Mouse (Mus musculus) C2C12 (cell line): Measurements from ENCODE around the gene BC003965.

ENCODE experiments used
- CTCF ChIP-seq: IDR thresholded peaks from one replicate; pipeline ENCODE4 v1.5.1; 2011; ENCODE audit not compliant: control insufficient read depth, insufficient read depth, insufficient read length
- MYOD1 ChIP-seq: IDR thresholded peaks from one replicate; pipeline ENCODE4 v1.6.1; 2011; ENCODE audit warnings: low read depth; ENCODE audit not compliant: control insufficient read depth, insufficient read length
- MYOG ChIP-seq: IDR thresholded peaks from one replicate; pipeline ENCODE4 v1.6.1; 2011; ENCODE audit not compliant: control insufficient read depth, insufficient read length; ENCODE audit errors: extremely low read depth
- USF1 ChIP-seq: IDR thresholded peaks from one replicate; pipeline ENCODE4 v1.6.1; 2011; ENCODE audit warnings: low read depth, mild to moderate bottlenecking, control low read depth, moderate library complexity

GRCm38 (mm10) chr17:25221821-25222503 is 37.6 kb downstream of the BC003965 start:
- TF ChIP-seq CTCF (no peak), MYOD1 (no peak), MYOG (no peak), USF1 (no peak)
